Mouse (Mus musculus) liver, embryonic 16.5 days (tissue): ENCODE data around the gene Prom2. TPM values are rescaled to one million over a fixed set of nuclear protein-coding genes. Genes with fewer than 3 reads are reported as not detected.
A peak's percentile ranks its signal among the peaks of the same experiment; 100 is the strongest.

Source experiments
- ATAC-seq: fragments of 200-750 bp; cut with Nextera tagmentation; 2 replicates; pipeline ENCODE4 v1.8.0; 2017; ENCODE audit warnings: low read depth, mild to moderate bottlenecking, moderate number of reproducible peaks, moderate library complexity
- H3K27ac ChIP-seq: fragments of 300-500 bp; sonication (generic); 2 replicates; pipeline ENCODE4 v1.5.1; 2014; ENCODE audit warnings: mild to moderate bottlenecking, low read length
- H3K27me3 ChIP-seq: fragments of 300-500 bp; sonication (generic); 2 replicates; pipeline ENCODE4 v1.6.1; 2014; ENCODE audit warnings: low read depth, low read length, mixed read lengths; ENCODE audit not compliant: control insufficient read depth, insufficient read depth
- H3K36me3 ChIP-seq: fragments of 300-500 bp; sonication (generic); 2 replicates; pipeline ENCODE4 v1.6.1; 2014; ENCODE audit warnings: mild to moderate bottlenecking; ENCODE audit not compliant: control insufficient read depth, insufficient read depth
- H3K4me1 ChIP-seq: fragments of 300-500 bp; sonication (generic); 2 replicates; pipeline ENCODE4 v1.6.1; 2014; ENCODE audit warnings: low read depth, low read length, mixed read lengths; ENCODE audit not compliant: control insufficient read depth
- H3K4me2 ChIP-seq: fragments of 300-500 bp; sonication (generic); 2 replicates; pipeline ENCODE4 v1.6.1; 2014; ENCODE audit warnings: low read depth, low read length, mixed read lengths
- H3K4me3 ChIP-seq: fragments of 300-500 bp; sonication (generic); 2 replicates; pipeline ENCODE4 v1.5.1; 2014; ENCODE audit warnings: low read depth, mild to moderate bottlenecking, low read length
- H3K9ac ChIP-seq: fragments of 300-500 bp; sonication (generic); 2 replicates; pipeline ENCODE4 v1.6.1; 2014; ENCODE audit warnings: low read depth, low read length
- H3K9me3 ChIP-seq: fragments of 300-500 bp; sonication (generic); replicated peaks from 2 replicates; pipeline ENCODE4 v1.6.1; 2016; ENCODE audit warnings: low read length; ENCODE audit not compliant: control insufficient read depth
- WGBS: fragments of 180-500 bp; shearing (Covaris S2); extraction: QIAGEN DNeasy Blood & Tissue Kit; methylation state at CpG from one replicate; pipeline ENCODE4 v1.1.7; 2014; ENCODE audit not compliant: insufficient replicate concordance; 5-methylcytosine and 5-hydroxymethylcytosine counted together
- polyA plus RNA-seq: library from polyadenylated mRNA; unstranded; fragments of >200 nt; fragmentation: Nextera tagmentation; extraction: Ambion mirVana; gene quantifications from 2 replicates; pipeline ENCODE4 v1.2.1, GENCODE M21; 2015

Gene Prom2
- polyA plus RNA-seq, 1 experiment from 2014 or later, result 0.05 TPM

DNA sequence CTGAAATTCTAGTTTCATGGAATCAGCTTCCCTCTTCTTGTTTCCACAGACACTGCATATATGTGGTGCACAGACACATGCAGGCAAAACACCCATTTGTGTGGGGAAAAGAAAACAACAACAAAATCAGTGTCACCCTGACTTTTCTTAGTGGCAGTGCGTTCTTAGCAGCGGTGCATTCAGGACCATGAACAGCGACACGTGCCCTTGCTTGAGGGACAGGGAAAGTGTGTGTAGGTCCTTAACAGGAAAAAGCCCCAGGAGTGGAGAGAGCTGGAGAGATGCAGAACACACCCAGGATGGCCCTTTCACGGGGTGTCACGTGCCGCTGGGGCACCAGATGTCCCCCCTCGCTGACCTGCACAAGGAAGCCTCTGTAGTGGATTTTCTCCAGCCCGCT is 8.9 kb downstream of the Prom2 start:
- Histone ChIP-seq H3K4me3 (no peak overlapping the region), H3K4me2 (no peak overlapping the region), H3K27me3 (no peaks in the 10 kb centered on the region), H3K36me3 (no peaks in the 10 kb centered on the region), H3K4me1 (no peaks in the 10 kb centered on the region), H3K9me3 (no peaks in the 10 kb centered on the region), H3K27ac (no peak overlapping the region), H3K9ac (no peak overlapping the region)
- WGBS, result 9% methylated on average over 9 of the region's 9 CpGs
- no peak for ATAC-seq

DNA sequence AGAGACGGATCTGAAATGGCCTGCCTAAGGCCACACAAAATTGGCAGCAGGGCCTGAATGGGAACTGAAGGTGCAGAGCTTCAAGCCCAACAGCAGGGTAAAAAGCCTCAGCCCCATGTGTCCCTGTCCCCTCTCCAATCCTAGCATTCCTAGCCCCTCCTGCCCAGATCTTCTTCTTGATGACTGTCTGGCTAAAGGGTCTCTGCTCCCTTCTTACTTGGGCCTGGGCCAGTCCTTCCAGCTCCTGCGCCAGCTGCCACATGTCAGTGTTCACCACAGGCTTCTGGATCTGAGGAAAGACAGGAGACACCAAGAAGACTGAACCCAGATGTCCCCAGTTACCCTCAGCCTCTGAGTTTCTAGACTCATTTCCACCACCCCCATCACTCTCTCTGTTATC is 9.7 kb downstream of the Prom2 start:
- Histone ChIP-seq H3K27me3 (no peaks in the 10 kb centered on the region), H3K4me2 (no peak overlapping the region), H3K9me3 (no peaks in the 10 kb centered on the region), H3K9ac (no peak overlapping the region), H3K4me1 (no peaks in the 10 kb centered on the region), H3K4me3 (no peak overlapping the region), H3K36me3 (no peaks in the 10 kb centered on the region), H3K27ac (no peak overlapping the region)
- 57% methylated on average over 2 of the region's 2 CpGs for WGBS
- ATAC-seq, result no peak

DNA sequence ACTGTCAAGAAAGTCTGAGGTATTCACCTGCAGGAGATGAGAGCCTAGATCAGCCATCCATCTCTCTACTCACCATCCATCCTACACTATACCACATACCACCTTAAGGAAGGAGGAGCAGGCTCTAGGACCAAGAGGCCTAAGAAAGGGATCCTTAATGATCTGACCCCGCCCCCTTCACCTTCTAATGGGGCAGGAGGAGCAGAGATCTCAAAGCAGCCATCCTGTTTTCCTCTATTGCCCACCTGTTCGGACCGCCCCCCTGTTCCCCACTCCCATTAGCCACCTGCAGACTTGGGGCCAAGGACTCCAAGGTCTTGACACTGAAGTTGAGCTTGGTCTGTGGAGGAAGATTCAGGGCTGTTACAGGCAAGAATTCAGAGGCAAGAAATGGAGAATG is 10.8 kb downstream of the Prom2 start:
- H3K4me2 ChIP-seq, result no peak overlapping the region

DNA sequence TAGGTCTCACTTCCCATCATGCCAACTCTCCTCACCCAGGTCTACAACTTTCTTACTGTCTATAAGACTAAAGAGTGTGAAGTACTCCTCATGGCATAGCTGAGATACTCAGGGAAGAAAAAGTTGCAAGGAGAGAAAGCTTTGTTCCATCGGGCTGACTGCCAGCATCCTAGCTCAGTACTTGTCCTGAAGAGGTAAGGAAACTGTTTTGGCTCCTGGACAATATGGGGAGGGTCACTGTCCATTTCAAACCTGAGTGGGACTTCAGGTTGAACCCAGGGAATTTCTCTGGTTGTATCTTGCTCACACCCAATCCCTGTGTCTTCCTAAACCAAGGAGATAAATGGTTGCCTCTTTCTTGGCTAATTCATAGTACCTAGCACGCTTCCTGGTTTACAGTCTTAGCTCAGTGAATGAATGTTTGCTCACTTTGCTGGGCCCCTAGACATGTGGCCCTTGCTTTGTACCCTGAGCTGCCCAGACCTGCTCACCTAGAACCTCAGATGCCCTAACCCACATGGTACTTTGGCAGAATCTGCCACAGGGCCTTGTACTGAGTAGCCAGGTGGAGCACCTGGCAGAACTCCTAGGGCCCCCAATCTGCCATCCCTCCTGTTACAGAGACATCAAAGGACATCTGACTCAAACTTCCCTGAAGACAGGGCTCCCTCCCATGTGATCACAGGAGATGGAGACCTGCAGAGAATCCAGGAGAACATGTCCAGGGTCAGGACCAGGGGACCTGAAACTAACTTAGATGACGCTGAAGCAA is 16.1 kb downstream of the Prom2 start:
- H3K4me3 ChIP-seq, result no peak overlapping the region
- no peak for ATAC-seq
- no peaks in the 10 kb centered on the region for H3K4me1 ChIP-seq
- no peak overlapping the region for H3K27ac ChIP-seq
- WGBS, result 49% methylated on average over 3 of the region's 3 CpGs
- H3K4me2 ChIP-seq, result no peak overlapping the region
- H3K9ac ChIP-seq, result no peak overlapping the region
- no peaks in the 10 kb centered on the region for H3K36me3 ChIP-seq
- no peaks in the 10 kb centered on the region for H3K9me3 ChIP-seq
- H3K27me3 ChIP-seq, result no peaks in the 10 kb centered on the region; the same call in 1 of the 2 replicates

More for the DNA sequence above, 10.8 kb downstream of the Prom2 start:
- H3K4me1 ChIP-seq, result no peaks in the 10 kb centered on the region
- H3K4me3 ChIP-seq, result no peak overlapping the region
- 50% methylated on average over 3 of the region's 3 CpGs for WGBS
- H3K27ac ChIP-seq, result no peak overlapping the region
- no peaks in the 10 kb centered on the region for H3K36me3 ChIP-seq
- no peaks in the 10 kb centered on the region for H3K27me3 ChIP-seq
- no peak overlapping the region for H3K9ac ChIP-seq
- no peak for ATAC-seq
- H3K9me3 ChIP-seq, result no peaks in the 10 kb centered on the region

DNA sequence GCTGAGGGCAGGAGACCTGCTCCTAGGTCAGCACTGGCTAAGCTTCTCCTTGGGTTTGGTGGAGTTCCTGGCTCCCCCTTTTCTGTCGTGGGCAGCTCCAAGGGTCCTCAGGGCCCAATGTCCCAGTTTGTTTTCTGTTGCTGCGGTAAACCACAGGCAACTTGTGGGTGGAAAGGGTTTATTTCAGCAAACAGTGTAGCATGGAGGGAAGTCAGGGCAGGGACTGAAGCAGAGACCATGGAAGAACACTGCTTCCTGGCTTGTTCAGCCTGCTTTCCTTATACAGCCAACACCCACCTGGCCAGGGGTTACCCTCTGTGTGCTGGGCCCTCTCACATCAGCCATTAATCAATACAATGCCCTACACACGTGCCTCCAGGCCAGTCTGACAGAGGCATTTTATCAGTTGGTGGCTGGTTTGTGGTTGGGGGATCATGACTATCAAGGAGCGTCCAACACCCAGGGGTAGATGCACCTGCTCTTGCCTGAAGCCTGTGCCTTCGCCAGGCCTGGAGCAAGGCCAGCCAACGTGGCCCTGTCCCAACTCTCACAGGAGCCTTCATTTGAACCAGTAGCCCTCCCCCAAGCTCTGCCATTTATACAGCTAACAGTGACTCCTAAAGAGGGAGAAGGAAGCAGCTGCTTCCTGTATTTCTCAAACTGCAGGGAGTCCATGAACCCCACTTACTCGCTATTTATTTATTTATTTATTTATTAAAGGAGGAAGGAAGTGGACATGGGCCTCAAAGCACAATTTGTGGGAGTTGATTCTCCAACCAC is 17.1 kb downstream of the Prom2 start:
- H3K4me2 ChIP-seq, result no peak overlapping the region
- H3K27ac ChIP-seq, result no peak overlapping the region
- WGBS, result 12% methylated on average over 7 of the region's 7 CpGs
- no peak overlapping the region for H3K4me3 ChIP-seq
- H3K4me1 ChIP-seq, result no peaks in the 10 kb centered on the region
- no peak overlapping the region for H3K9ac ChIP-seq
- no peak for ATAC-seq
- no peaks in the 10 kb centered on the region for H3K9me3 ChIP-seq
- no peaks in the 10 kb centered on the region for H3K36me3 ChIP-seq
- H3K27me3 ChIP-seq, result no peaks in the 10 kb centered on the region; the same call in 1 of the 2 replicates

DNA sequence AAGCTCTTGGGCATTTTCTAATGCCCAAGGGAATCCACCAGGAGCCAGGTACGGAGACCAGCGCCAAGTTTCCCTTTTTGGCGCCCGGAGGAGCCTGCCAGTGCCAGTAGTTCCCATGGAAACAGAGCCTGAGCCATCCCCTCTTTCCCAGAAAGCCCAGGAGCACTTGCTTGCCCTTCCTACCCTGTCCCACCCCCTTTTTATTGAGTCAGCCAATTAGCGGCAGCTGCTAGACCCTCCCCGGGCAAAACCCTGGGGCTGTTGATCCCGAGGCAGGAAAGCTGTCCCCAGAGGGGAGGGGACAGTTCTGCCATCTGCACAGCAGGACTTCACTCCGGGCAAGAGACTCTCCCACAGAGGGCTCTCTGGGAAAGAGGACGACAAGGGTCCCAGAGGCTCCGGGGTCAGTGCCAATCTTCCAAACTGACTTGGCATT is 19.2 kb downstream of the Prom2 start, which contains the start of gene Kcnip3:
Gene Kcnip3, minus strand, starts transcription at position 89 of the 436 bp plus-strand sequence.
- no peak for ATAC-seq
- H3K27ac ChIP-seq, result no peak within 1 kb of the TSS
- H3K4me3 ChIP-seq, result no peak within 1 kb of the TSS
- H3K4me1 ChIP-seq, result no peaks in the 10 kb centered on the region
- H3K4me2 ChIP-seq, result peak within 1 kb of the TSS; percentile 14; the same call in 1 of the 2 replicates
- H3K36me3 ChIP-seq, result no peaks in the 10 kb centered on the region
- no peaks in the 10 kb centered on the region; the same call in 1 of the 2 replicates for H3K27me3 ChIP-seq
- H3K9ac ChIP-seq, result no peak within 1 kb of the TSS
- no peaks in the 10 kb centered on the region for H3K9me3 ChIP-seq
- WGBS, result 29% methylated on average over 10 of the region's 10 CpGs

DNA sequence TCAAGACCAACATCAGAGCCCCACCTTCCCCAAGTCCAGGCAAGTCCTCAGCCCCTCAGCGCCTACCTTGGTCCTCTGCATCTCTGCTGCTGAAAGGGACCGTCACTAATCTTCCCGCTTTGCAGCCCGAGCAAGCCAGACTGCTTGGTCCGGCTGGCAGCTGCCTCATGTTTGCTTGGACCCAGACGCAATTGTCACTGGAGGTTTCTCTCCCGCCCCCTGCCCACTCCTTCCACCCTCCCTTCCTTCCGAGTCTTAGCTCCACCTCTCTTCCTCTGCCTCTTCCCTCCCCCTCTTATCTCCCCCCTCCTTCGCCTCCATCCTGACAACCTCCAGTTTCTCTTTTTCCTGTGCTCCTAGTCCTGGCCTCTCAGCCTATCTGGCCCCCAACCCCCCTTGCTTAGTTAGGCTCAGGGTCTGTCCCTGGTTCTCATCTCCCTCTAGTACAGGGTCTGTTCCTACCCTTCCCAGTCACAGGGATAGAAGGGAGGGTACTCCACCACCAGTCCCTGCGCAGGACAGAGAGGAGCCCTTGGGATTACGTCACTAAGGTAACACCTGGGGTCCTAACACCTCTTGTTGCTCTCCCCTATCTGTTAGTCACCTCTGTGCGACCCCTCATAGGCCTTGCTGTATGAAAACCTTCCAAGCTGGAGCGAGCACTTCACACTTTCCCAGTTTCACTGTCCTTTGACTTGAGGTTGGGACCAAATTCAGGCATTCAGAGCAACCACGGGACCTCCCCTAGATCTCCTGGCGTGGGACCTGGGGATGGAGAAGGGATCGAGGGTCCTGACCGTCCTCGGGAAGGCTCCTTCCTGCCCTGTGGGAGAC is 19.9 kb downstream of the Prom2 start:
- H3K4me3 ChIP-seq, result no peak overlapping the region
- H3K9me3 ChIP-seq, result no peaks in the 10 kb centered on the region
- H3K36me3 ChIP-seq, result no peaks in the 10 kb centered on the region
- H3K4me1 ChIP-seq, result no peaks in the 10 kb centered on the region
- no peak overlapping the region for H3K9ac ChIP-seq
- 10% methylated on average over 18 of the region's 18 CpGs for WGBS
- H3K27me3 ChIP-seq, result no peaks in the 10 kb centered on the region; the same call in 1 of the 2 replicates
- no peak overlapping the region for H3K27ac ChIP-seq
- H3K4me2 ChIP-seq, result peak overlapping the region; percentile 14; the same call in 1 of the 2 replicates
- no peak for ATAC-seq

DNA sequence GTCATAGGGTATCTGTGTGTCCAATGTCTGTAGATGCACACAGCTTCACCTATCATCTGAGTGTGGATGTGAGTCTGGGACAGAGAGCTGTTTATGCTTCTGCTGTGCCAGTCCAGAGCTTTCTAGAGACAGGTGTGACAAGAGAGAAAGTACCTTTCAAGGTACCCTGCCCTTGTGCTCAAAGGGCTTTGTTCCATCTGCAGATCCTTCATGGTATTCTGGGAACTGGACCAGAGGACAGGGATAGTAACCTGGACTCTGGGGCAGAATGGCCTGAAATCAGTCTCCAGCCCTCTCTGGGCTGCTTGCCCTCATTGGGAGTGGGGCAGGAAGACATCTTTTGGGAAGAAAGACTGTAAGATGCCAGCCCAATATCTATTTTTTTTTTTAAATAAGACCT is 21.1 kb downstream of the Prom2 start:
- Histone ChIP-seq H3K27ac (no peak overlapping the region), H3K4me2 (no peak overlapping the region), H3K4me1 (no peaks in the 10 kb centered on the region), H3K4me3 (no peak overlapping the region), H3K36me3 (no peaks in the 10 kb centered on the region), H3K9me3 (no peaks in the 10 kb centered on the region), H3K27me3 (no peaks in the 10 kb centered on the region; the same call in 1 of the 2 replicates), H3K9ac (no peak overlapping the region)
- no peak for ATAC-seq
